Mouse (Mus musculus): Measurements from ENCODE around the gene Zxdc.

GRCm38 (mm10) chr6:90426003-90426402 is 56.7 kb downstream of the Zxdc start:
- TF ChIP-seq MYC (IDR thresholded peaks at IDR 0.05; ENCODE audit: low read depth, low read length) = no peak
- TF ChIP-seq SIN3A (IDR thresholded peaks at IDR 0.05; ENCODE audit: low read length) = no peak

Measured in MEL (cell line).